Mouse (Mus musculus) testis, adult 2 months (tissue): ENCODE data around the gene Dst.

Source experiments
- CTCF ChIP-seq: fragments of 200-500 bp; IDR thresholded peaks from 2 replicates; pipeline ENCODE4 v1.5.1; 2012; ENCODE audit warnings: low read depth, mild to moderate bottlenecking, inconsistent platforms, low read length, moderate library complexity; ENCODE audit not compliant: control insufficient read depth, insufficient read depth, insufficient replicate concordance
- POLR2A ChIP-seq: fragments of 200-500 bp; IDR thresholded peaks from 2 replicates; pipeline ENCODE4 v1.6.1; 2012; ENCODE audit warnings: low read depth, mild to moderate bottlenecking, inconsistent platforms, low read length, moderate library complexity; ENCODE audit not compliant: control insufficient read depth

- no peak for TF ChIP-seq POLR2A
- no peak for TF ChIP-seq CTCF
These were observed 52.4 kb downstream of the Dst start for GRCm38 (mm10) chr1:33960439-33960838.
